Mouse (Mus musculus) kidney, adult 9 months (tissue): ENCODE data around the gene Tpgs1.

Experiments used
- DNase-seq: peaks from one replicate; pipeline ENCODE4 v3.0.0; 2022

Tpgs1 gene

DNA sequence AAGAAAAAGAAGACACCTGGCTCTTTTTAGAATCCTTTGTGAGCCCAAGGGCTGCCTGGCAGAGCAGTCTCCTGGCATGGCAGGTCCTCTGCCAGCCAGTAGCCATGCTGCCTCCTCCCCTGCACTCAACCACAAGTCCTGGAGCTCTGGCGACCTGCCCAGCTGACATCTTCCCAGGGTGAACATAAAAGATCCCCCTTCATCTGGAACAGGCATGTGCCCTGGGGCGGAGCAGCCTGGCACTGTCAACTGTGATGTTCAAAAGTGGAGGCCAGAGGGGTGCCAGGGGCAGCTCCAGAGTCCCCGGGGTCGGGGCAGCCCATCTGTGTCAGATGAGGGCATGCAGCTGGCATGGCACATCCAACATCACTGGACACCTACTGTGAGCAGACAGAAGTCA is 45.8 kb downstream of the Tpgs1 start:
- DNase-seq = no peak

DNA sequence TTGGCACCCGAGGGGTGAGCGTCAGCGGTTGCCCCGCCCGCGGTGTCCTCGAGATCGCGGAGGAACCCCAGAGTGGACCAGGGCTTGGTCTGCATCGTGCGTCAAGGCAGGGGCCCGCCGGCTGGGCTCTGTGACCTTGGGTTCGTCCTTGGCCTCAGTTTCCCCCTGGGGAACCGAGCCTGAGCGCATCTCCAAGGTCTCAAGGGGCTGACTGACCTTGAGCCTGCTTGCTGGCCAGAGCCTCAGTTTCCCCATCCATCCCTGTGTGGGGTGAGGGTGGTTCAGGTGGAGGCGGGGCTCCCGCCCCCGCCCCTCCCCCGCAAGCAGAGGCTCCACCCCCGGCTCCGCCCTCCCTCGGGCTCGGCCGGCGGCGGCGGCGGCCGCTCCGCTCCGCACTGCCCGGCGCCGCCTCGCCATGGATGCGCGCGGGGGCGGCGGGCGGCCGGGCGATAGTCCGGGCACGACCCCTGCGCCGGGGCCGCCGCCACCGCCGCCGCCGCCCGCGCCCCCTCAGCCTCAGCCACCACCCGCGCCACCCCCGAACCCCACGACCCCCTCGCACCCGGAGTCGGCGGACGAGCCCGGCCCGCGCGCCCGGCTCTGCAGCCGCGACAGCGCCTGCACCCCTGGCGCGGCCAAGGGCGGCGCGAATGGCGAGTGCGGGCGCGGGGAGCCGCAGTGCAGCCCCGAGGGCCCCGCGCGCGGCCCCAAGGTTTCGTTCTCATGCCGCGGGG is 47.3 kb downstream of the Tpgs1 start, which contains the start of gene Hcn2:
TSS of gene Hcn2 (plus strand) at position 381 of the 734 bp plus-strand sequence.
- DNase-seq = no peak

DNA sequence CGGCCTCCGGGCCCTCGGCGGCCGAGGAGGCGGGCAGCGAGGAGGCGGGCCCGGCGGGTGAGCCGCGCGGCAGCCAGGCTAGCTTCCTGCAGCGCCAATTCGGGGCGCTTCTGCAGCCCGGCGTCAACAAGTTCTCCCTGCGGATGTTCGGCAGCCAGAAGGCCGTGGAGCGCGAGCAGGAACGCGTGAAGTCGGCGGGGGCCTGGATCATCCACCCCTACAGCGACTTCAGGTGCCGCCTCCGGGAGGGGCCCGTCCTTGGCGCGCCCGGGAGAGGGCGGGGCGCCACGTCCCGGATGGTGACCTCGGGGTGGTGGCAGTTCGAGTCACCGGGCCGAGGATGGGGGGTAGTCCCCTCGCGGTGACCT is 47.8 kb downstream of the Tpgs1 start:
- no peak for DNase-seq

DNA sequence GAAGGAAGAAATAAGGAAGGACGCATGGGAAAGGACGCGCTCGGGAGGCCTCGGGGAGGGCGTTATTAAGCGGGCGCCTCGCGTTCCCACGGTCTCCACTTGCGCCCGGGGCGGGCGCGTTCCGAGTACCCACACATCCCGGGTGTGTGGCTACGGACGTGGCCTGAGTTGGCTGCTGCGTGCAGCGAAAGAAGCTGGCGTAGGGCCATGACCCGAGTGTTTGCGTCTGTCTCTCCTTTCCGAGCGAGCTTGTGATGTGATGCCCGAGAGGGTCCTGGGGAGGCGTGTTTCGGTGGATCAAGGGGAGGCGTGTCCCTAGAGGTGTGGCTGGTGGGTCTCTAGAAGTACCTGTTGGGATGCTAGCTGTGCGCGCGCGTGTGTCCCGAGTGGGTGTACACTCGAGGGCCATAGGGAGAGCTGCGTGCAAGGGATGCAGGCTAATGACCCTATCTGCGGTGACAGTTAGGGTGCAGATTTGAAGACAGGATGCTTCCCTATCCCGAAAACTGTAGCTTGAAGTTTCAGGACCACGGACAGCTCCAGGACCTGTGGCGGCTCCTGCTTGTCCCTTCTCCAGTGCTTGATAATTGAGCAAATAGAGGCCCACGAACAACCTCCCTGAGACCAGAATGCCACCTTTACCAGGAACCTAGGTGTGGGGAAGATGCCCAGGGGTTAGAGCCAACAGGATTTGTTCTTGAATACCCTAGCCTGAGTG is 48.6 kb downstream of the Tpgs1 start:
- DNase-seq = peak; percentile 75

DNA sequence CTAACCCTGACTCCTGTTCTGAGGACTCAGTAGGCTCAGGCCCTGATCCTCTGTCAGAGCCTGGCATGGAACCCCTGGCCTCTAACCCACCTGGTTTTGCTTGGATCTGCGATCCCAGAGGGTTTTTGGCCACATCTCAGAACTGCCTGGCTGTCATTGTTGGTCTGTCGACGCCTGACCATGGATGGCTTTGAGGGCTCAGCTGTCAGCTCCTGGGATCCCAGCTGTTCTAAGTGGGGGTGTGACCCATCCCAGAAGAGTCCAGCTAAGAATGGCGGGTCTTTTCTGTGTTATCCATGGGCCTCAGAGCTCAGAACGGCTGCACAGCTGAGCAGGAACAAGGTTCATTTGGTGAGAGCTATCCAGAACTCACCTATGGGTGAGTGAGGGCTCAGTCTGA is 51.9 kb downstream of the Tpgs1 start:
- DNase-seq = no peak

DNA sequence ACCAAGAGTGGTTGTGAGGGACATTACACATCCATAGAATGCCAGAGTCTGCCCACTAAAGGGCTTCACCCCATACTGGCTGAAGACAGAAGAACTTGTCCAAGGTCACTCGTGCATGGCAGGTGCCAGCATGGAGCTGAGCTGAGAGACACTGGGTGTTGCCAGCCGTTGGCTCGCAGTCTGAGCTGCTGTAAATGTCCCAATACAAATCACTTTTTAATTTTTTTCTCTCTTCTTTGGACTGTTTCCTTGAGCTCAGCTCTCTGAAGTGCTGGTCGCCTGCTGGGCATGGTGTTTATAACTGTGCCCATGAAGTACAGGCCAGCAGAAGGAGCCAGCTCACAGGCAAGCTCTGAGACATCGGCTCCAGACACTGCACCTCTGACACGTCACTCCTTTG is 53.9 kb downstream of the Tpgs1 start:
- DNase-seq = no peak

DNA sequence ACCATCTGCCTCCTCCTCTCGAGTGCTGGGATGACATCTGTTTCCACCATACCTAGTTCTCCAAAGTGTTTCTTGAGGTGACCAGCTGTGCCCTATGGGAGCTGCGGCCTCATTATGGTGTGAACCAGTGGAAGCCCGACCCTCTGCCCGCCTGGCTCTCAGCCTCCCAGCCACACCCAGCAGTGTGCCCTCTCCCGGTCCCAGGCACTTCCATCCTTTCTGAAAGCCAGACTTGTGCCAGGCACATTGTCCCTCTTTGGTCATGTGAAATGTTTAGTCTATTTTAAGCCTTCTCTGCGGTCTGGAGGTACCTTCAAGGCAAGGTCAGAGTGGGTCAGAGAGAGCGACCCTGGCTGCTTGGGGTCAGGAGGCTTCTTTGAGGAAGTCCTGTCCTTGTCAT is 54.5 kb downstream of the Tpgs1 start:
- DNase-seq = no peak
